Mouse (Mus musculus) CH12.LX (cell line): ENCODE results near the gene Mllt10. TPM values are rescaled to one million over a fixed set of nuclear protein-coding genes. Genes with fewer than 3 reads are reported as not detected.

ENCODE experiments used
- DNase-seq: peaks from one replicate; pipeline ENCODE4 v3.0.0-alpha.2; 2013; ENCODE audit errors: extremely low read depth
- H3K27ac ChIP-seq: 2 replicates; pipeline ENCODE4 v1.5.1; 2012; ENCODE audit warnings: low read depth, mild to moderate bottlenecking, control low read depth, moderate library complexity; ENCODE audit not compliant: insufficient read depth
- H3K27me3 ChIP-seq: replicated peaks from 2 replicates; pipeline ENCODE3; 2012; ENCODE audit warnings: inconsistent platforms
- H3K36me3 ChIP-seq, 2 experiments: replicated peaks in 1 of 2; 2 replicates each; pipeline versions ENCODE3 to v1.6.1; 2012; ENCODE audit warnings: inconsistent platforms in 1 of 2, low read length in 1 of 2, mild to moderate bottlenecking in 1 of 2, mixed read lengths in 1 of 2, moderate library complexity in 1 of 2; ENCODE audit not compliant: control insufficient read depth in 1 of 2, insufficient read depth in 1 of 2
- H3K4me1 ChIP-seq, 2 experiments: 2 replicates each; pipeline ENCODE4 v1.6.1; 2012; ENCODE audit warnings: inconsistent platforms in 1 of 2, moderate library complexity in 1 of 2; ENCODE audit not compliant: insufficient read depth in 2 of 2, control insufficient read depth in 1 of 2
- H3K4me2 ChIP-seq: 2 replicates; pipeline ENCODE4 v1.6.1; 2012; ENCODE audit warnings: low read depth, mild to moderate bottlenecking, control low read depth; ENCODE audit not compliant: poor library complexity, insufficient read depth, severe bottlenecking
- H3K4me3 ChIP-seq, 3 experiments: fragments of 150-350 bp in 1 of 3; sonication (generic) in 1 of 3; replicated peaks in 1 of 3; 2 replicates each; pipeline versions ENCODE3 to v1.5.1; 2011 to 2012; ENCODE audit warnings: low read depth in 2 of 3, low read length in 2 of 3, mild to moderate bottlenecking in 2 of 3, moderate library complexity in 2 of 3, control low read depth in 1 of 3, improper control_type of control experiment in 1 of 3, inconsistent platforms in 1 of 3, mixed read lengths in 1 of 3; ENCODE audit not compliant: poor library complexity in 1 of 3
- H3K79me2 ChIP-seq: replicated peaks from 2 replicates; pipeline ENCODE4 v1.6.1; 2012; ENCODE audit warnings: mild to moderate bottlenecking, moderate library complexity; ENCODE audit not compliant: control insufficient read depth, poor library complexity, insufficient read depth, severe bottlenecking; ENCODE audit errors: extremely low read depth
- H3K9ac ChIP-seq: 2 replicates; pipeline ENCODE4 v1.6.1; 2012; ENCODE audit warnings: low read depth, mild to moderate bottlenecking, control low read depth, moderate library complexity; ENCODE audit not compliant: insufficient read depth
- H3K9me3 ChIP-seq: replicated peaks from 2 replicates; pipeline ENCODE3; 2012; ENCODE audit warnings: low read length, inconsistent platforms, mixed read lengths
- CHD1 ChIP-seq: IDR thresholded peaks from 2 replicates; pipeline ENCODE4 v1.6.1; 2012; ENCODE audit warnings: low read depth, low read length, improper control_type of control experiment, inconsistent platforms
- HCFC1 ChIP-seq: IDR thresholded peaks from 2 replicates; pipeline ENCODE4 v1.6.1; 2012; ENCODE audit warnings: low read depth, mild to moderate bottlenecking, inconsistent platforms, low read length, improper control_type of control experiment
- JUN ChIP-seq: IDR thresholded peaks from 2 replicates; pipeline ENCODE4 v1.6.1; 2011; ENCODE audit warnings: low read depth, mild to moderate bottlenecking, low read length, improper control_type of control experiment, moderate library complexity; ENCODE audit not compliant: insufficient read depth
- MAFK ChIP-seq: IDR thresholded peaks from 2 replicates; pipeline ENCODE4 v1.6.1; 2011; ENCODE audit warnings: low read length, improper control_type of control experiment; ENCODE audit not compliant: insufficient replicate concordance
- NELFE ChIP-seq: IDR thresholded peaks from 2 replicates; pipeline ENCODE4 v1.6.1; 2011; ENCODE audit warnings: low read depth, low read length, improper control_type of control experiment
- NRF1 ChIP-seq: IDR thresholded peaks from 2 replicates; pipeline ENCODE4 v1.6.1; 2014; ENCODE audit warnings: low read depth, mild to moderate bottlenecking, inconsistent platforms, low read length, improper control_type of control experiment, moderate library complexity
- PAX5 ChIP-seq: IDR thresholded peaks from 2 replicates; pipeline ENCODE4 v1.6.1; 2012; ENCODE audit warnings: low read length, inconsistent platforms, mixed read lengths
- POLR2A ChIP-seq: IDR thresholded peaks from 2 replicates; pipeline ENCODE4 v1.6.1; 2011; ENCODE audit warnings: low read depth, mild to moderate bottlenecking, improper control_type of control experiment, low read length
- RAD21 ChIP-seq: IDR thresholded peaks from 2 replicates; pipeline ENCODE4 v1.6.1; 2011; ENCODE audit warnings: low read depth, mild to moderate bottlenecking, low read length, improper control_type of control experiment, moderate library complexity
- UBTF ChIP-seq: IDR thresholded peaks from 2 replicates; pipeline ENCODE4 v1.6.1; 2012; ENCODE audit warnings: low read depth, mild to moderate bottlenecking, inconsistent platforms, low read length, improper control_type of control experiment, moderate library complexity
- USF2 ChIP-seq: conservative IDR thresholded peaks from 2 replicates; pipeline ENCODE4 v1.6.1; 2011; ENCODE audit warnings: low read depth, low read length, improper control_type of control experiment
- ZC3H11A ChIP-seq: IDR thresholded peaks from 2 replicates; pipeline ENCODE4 v1.6.1; 2012; ENCODE audit warnings: low read depth, mild to moderate bottlenecking, inconsistent platforms, low read length, improper control_type of control experiment
- dilution Hi-C: fragments of 300-500 bp; cut with MboI; formaldehyde crosslinking; loops from 2 replicates; pipeline ENCODE4 v1.14.3; 2020; ENCODE audit warnings: low sequenced_read_pairs; ENCODE audit not compliant: extremely low pct_unique_long_range_greater_than_20kb, extremely low pct_ligation_motif_present
- in situ Hi-C: fragments of 300-500 bp; cut with MboI; formaldehyde crosslinking; loops from 3 replicates; pipeline ENCODE4 v1.14.3; 2019; ENCODE audit warnings: low sequenced_read_pairs, low pct_ligation_motif_present, low pct_unique_long_range_greater_than_20kb, mixed read lengths
- polyA plus RNA-seq: library from polyadenylated mRNA; unstranded; fragments of >175 nt; gene quantifications from 2 replicates; pipeline ENCODE4 v1.2.1, GENCODE M21; 2012; ENCODE audit warnings: low read depth; ENCODE audit not compliant: insufficient read length
- total RNA-seq, 2 experiments: library from RNA; depleted of rRNA; stranded (reverse); fragments of 300-350 nt in 1 of 2; fragments of >200 nt in 1 of 2; gene quantifications; 2 replicates each; pipeline ENCODE4 v1.2.3; 2012 to 2014

The Mllt10 gene
- total and polyA plus RNA-seq, 3 experiments: 22.0 to 39.2 (median 27.2) TPM

DNA sequence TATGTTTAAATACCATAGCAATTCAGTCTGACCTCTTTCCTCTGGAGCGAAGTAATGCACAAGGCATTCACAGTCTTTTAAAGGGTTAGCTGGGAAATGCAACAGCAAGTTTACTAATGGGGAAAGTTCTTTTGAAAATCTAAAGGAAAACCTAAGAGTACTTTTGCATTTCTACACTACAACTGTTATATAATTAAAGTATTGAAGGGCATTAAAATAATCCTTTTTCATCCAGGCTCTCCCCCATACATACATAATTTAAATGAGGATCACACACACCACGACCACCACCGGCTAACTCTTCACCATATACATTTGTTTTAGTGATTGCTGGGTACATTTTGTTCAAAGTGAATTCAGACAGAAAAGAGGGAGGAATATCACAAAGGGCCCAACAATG lies 2.5 kb upstream of the Mllt10 start:
- Histone ChIP-seq H3K4me3 (no peak overlapping the region), H3K4me2 (no peak overlapping the region), H3K79me2 (no peaks in the 10 kb centered on the region; the same call in 1 of the 2 replicates), H3K36me3 (no peaks in the 10 kb centered on the region), H3K27me3 (no peaks in the 10 kb centered on the region), H3K9me3 (no peaks in the 10 kb centered on the region), H3K27ac (no peak overlapping the region), H3K4me1 (peaks cover 2 to 28% of the 10 kb centered on the region in 2 experiments; a peak in 2 of 4 replicates), H3K9ac (no peak overlapping the region)
- dilution Hi-C loops: no loop called here
- no peak for TF ChIP-seq POLR2A
- TF ChIP-seq HCFC1: no peak
- TF ChIP-seq CHD1: no peak
- no peak for TF ChIP-seq UBTF
- no peak for TF ChIP-seq PAX5
- no peak for TF ChIP-seq RAD21
- TF ChIP-seq MAFK: no peak
- TF ChIP-seq NELFE: no peak
- TF ChIP-seq JUN: no peak
- no peak for TF ChIP-seq USF2
- no peak for TF ChIP-seq NRF1
- DNase-seq: no peak
- in situ Hi-C loops: no loop called here

DNA sequence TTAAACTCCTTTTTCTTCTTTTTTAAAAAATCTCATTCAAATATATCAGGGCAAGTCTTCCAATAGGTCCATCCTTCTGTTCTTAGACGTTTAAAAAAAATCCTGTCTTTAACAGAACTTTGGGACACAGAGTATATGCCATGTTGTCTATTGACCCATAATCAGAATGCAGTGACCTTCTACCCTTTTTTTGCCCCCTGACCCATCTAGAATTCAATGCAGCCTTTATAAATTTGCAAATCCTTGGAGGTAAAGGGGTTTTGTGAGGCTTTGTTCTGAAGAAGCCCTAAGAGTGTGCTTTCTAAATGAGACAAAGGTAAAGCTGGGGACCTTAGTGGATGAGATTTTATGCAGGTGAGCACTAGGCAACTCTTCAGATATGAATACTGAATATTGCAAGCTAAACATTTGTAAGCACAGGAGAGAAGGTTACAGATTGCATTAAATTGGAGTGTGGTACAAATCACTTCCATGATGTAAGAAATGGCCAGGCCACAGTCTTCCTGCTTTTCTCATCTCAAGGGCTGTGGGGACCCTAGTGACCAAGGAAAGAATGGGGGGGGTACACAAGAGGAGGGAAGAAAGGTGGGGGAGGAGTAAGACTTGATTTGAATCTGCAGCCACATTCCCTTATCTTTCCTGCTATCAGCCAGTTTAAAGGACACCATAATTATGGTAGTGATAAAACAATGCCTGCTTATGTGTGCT lies 1.6 kb upstream of the Mllt10 start:
- H3K9me3 ChIP-seq: no peaks in the 10 kb centered on the region
- H3K4me1 ChIP-seq: peaks cover 2 to 33% of the 10 kb centered on the region in 2 experiments; a peak in 2 of 4 replicates
- in situ Hi-C loops (no loop called here), dilution Hi-C loops (no loop called here)
- H3K4me3 ChIP-seq: no peak overlapping the region
- no peak overlapping the region for H3K4me2 ChIP-seq
- H3K27ac ChIP-seq: no peak overlapping the region
- H3K36me3 ChIP-seq: no peaks in the 10 kb centered on the region
- TF ChIP-seq ZC3H11A: no peak
- no peak for TF ChIP-seq UBTF
- peaks cover 2% of the 10 kb centered on the region; the same call in 1 of the 2 replicates for H3K79me2 ChIP-seq
- DNase-seq: no peak
- H3K9ac ChIP-seq: no peak overlapping the region
- no peaks in the 10 kb centered on the region for H3K27me3 ChIP-seq

DNA sequence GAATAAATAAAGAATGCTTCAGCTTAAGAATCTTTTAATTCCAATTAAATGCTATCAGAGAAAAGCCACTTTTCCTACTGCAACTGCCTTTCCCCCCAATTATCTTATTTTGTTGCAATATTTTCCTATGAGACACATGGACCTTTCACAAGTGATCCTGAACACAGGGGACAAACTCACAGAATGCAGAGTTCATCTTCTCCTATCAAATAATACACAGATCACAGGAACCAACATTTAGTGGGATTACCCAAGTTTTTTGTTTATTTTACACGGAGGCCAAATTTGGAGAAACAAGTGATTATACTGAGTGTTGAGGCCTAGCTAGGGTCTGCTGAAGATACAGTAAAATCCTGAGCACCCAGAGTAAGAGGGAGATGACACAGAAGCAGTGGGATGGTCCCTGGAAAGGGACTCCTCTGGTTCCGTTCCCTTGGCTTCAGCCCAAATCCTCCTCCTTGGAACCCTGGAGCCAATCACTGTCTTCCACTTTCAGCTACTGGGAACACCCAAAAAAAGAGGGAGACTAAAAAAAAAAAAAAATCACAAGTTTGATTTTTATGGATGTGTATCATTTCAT lies 996 bp upstream of the Mllt10 start:
- dilution Hi-C loops: no loop called here
- H3K4me1 ChIP-seq: peaks cover 2 to 33% of the 10 kb centered on the region in 2 experiments; a peak in 2 of 4 replicates
- in situ Hi-C loops: no loop called here
- H3K36me3 ChIP-seq: no peaks in the 10 kb centered on the region
- H3K4me3 ChIP-seq: no peak overlapping the region
- H3K9me3 ChIP-seq: no peaks in the 10 kb centered on the region
- H3K79me2 ChIP-seq: peaks cover 5% of the 10 kb centered on the region
- no peak for TF ChIP-seq PAX5
- no peak overlapping the region for H3K9ac ChIP-seq
- no peak overlapping the region for H3K4me2 ChIP-seq
- H3K27ac ChIP-seq: no peak overlapping the region
- no peaks in the 10 kb centered on the region for H3K27me3 ChIP-seq
- no peak for DNase-seq
